Mouse (Mus musculus): ENCODE data around the gene Mblac2. TPM values are rescaled to one million over a fixed set of nuclear protein-coding genes. Genes with fewer than 3 reads are reported as not detected.

Gene Mblac2
- total and polyA plus RNA-seq, 3 experiments = 0.62 to 7.8 (median 6.1) TPM

DNA sequence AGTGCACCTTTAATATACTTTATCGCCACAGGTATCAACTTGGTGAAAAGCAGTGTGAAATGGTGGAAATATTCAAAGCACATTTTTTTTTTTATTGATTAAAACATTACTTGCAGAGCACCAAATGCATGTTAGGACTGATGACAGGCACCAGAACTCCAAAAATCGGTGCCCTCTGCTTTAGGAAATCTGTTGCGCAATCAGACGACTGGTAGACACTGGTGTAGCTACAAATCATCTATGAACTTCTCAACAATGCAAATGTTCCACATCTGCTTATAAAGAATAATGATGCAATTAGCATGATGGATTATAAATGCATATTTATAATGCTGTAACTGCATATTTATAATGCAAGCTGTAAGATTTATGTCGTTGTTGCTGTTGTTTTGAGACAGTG, 53.0 kb downstream of the Mblac2 start:
- Histone ChIP-seq H3K4me3 (ENCODE audit: low read depth, low read length) (no peak overlapping the region), H3K27me3 (ENCODE audit: insufficient read depth, low read length) (peaks cover 8% of the 10 kb centered on the region), H3K36me3 (replicated peaks) (no peaks in the 10 kb centered on the region), H3K9me3 (replicated peaks) (no peaks in the 10 kb centered on the region; the same call in 1 of the 2 replicates), H3K4me1 (ENCODE audit: insufficient read depth, low read depth, low read length) (peaks cover 17% of the 10 kb centered on the region)
- ATAC-seq (ENCODE audit: extremely low read depth, insufficient number of reproducible peaks, low FRiP score, poor library complexity, severe bottlenecking) (no peak), DNase-seq (ENCODE audit: low spot score) (no peak)
- TF ChIP-seq TAL1 (conservative IDR thresholded peaks at IDR 0.05; ENCODE audit: low read depth, low read length) = no peak
- no peak for TF ChIP-seq CTCF (IDR thresholded peaks at IDR 0.05; ENCODE audit: low read depth, low read length)
- no peak for TF ChIP-seq POLR2AphosphoS5 (IDR thresholded peaks at IDR 0.05; ENCODE audit: insufficient replicate concordance, low read depth, low read length)
- TF ChIP-seq GATA1 (IDR thresholded peaks at IDR 0.05; ENCODE audit: borderline replicate concordance, low read length) = no peak
- TF ChIP-seq GATA2 (IDR thresholded peaks at IDR 0.05; ENCODE audit: borderline replicate concordance, low read depth, low read length) = no peak

DNA sequence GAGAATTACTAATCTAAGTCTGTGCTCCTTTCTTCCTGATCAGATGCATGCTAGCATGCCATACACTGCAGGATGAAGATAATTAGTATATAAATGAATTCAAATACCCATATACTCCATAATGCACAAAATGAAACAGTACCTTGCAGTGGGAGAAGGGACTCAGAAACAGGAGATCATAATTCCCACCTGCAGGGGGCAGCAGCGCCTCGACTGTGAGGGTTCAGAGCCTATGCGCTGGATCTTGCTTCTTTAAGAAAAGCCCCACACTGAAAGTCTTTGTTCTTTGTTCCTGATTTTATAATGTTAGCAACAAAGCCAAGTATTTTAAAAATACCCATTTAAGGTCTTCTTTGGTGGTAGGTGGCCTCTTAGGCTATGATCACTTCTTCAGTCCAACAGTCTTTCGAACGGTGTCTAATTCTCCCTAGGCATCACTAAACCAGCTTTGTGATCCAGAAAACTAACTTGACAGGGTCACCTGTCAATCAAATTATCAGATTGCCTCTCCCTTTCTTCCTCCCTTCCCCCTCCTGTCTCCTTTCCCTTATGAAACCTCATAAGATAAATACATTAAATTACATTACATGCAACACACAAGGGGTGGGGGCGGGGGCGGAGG, 56.0 kb downstream of the Mblac2 start:
- Histone ChIP-seq H3K4me1 (ENCODE audit: insufficient read depth, low read depth, low read length) (peaks cover 8% of the 10 kb centered on the region; the same call in 1 of the 2 replicates), H3K36me3 (replicated peaks) (no peaks in the 10 kb centered on the region), H3K9me3 (replicated peaks) (no peaks in the 10 kb centered on the region; the same call in 1 of the 2 replicates), H3K27me3 (ENCODE audit: insufficient read depth, low read length) (peaks cover 13% of the 10 kb centered on the region), H3K4me3 (ENCODE audit: low read depth, low read length) (no peak overlapping the region)
- TF ChIP-seq TAL1 (conservative IDR thresholded peaks at IDR 0.05; ENCODE audit: low read depth, low read length) (no peak), GATA1 (IDR thresholded peaks at IDR 0.05; ENCODE audit: borderline replicate concordance, low read length) (no peak), POLR2AphosphoS5 (IDR thresholded peaks at IDR 0.05; ENCODE audit: insufficient replicate concordance, low read depth, low read length) (no peak), GATA2 (IDR thresholded peaks at IDR 0.05; ENCODE audit: borderline replicate concordance, low read depth, low read length) (no peak), CTCF (IDR thresholded peaks at IDR 0.05; ENCODE audit: low read depth, low read length) (no peak)
- DNase-seq (ENCODE audit: low spot score) (no peak), ATAC-seq (ENCODE audit: extremely low read depth, insufficient number of reproducible peaks, low FRiP score, poor library complexity, severe bottlenecking) (peak; percentile 59; the same call in 1 of the 2 replicates)

GRCm38 (mm10) chr13:81776217-81776616, 65.1 kb downstream of the Mblac2 start:
- H3K27me3 ChIP-seq (ENCODE audit: insufficient read depth, low read length) = peaks cover 4% of the 10 kb centered on the region
- ATAC-seq (ENCODE audit: extremely low read depth, insufficient number of reproducible peaks, low FRiP score, poor library complexity, severe bottlenecking) (no peak), DNase-seq (ENCODE audit: low spot score) (no peak)

GRCm38 (mm10) chr13:81782475-81782874, 71.3 kb downstream of the Mblac2 start:
- Histone ChIP-seq H3K36me3 (replicated peaks) (peaks cover 16% of the 10 kb centered on the region), H3K27me3 (ENCODE audit: insufficient read depth, low read length) (no peaks in the 10 kb centered on the region), H3K9me3 (replicated peaks) (no peaks in the 10 kb centered on the region), H3K4me3 (ENCODE audit: low read depth, low read length) (peak overlapping the region; percentile 83), H3K4me1 (ENCODE audit: insufficient read depth, low read depth, low read length) (peaks cover 29% of the 10 kb centered on the region)
- DNase-seq (ENCODE audit: low spot score) (no peak), ATAC-seq (ENCODE audit: extremely low read depth, insufficient number of reproducible peaks, low FRiP score, poor library complexity, severe bottlenecking) (no peak)
- TF ChIP-seq POLR2AphosphoS5 (IDR thresholded peaks at IDR 0.05; ENCODE audit: insufficient replicate concordance, low read depth, low read length) (no peak), CTCF (IDR thresholded peaks at IDR 0.05; ENCODE audit: low read depth, low read length) (no peak), GATA2 (IDR thresholded peaks at IDR 0.05; ENCODE audit: borderline replicate concordance, low read depth, low read length) (no peak), GATA1 (IDR thresholded peaks at IDR 0.05; ENCODE audit: borderline replicate concordance, low read length) (no peak)

More at GRCm38 (mm10) chr13:81776217-81776616, 65.1 kb downstream of the Mblac2 start:
- Histone ChIP-seq H3K9me3 (replicated peaks) (no peaks in the 10 kb centered on the region), H3K4me3 (ENCODE audit: low read depth, low read length) (no peak overlapping the region), H3K4me1 (ENCODE audit: insufficient read depth, low read depth, low read length) (peaks cover 2% of the 10 kb centered on the region; the same call in 1 of the 2 replicates), H3K36me3 (replicated peaks) (no peaks in the 10 kb centered on the region)
- TF ChIP-seq CTCF (IDR thresholded peaks at IDR 0.05; ENCODE audit: low read depth, low read length) = no peak
- no peak for TF ChIP-seq GATA1 (IDR thresholded peaks at IDR 0.05; ENCODE audit: borderline replicate concordance, low read length)
- no peak for TF ChIP-seq TAL1 (conservative IDR thresholded peaks at IDR 0.05; ENCODE audit: low read depth, low read length)
- TF ChIP-seq GATA2 (IDR thresholded peaks at IDR 0.05; ENCODE audit: borderline replicate concordance, low read depth, low read length) = no peak
- TF ChIP-seq POLR2AphosphoS5 (IDR thresholded peaks at IDR 0.05; ENCODE audit: insufficient replicate concordance, low read depth, low read length) = no peak

DNA sequence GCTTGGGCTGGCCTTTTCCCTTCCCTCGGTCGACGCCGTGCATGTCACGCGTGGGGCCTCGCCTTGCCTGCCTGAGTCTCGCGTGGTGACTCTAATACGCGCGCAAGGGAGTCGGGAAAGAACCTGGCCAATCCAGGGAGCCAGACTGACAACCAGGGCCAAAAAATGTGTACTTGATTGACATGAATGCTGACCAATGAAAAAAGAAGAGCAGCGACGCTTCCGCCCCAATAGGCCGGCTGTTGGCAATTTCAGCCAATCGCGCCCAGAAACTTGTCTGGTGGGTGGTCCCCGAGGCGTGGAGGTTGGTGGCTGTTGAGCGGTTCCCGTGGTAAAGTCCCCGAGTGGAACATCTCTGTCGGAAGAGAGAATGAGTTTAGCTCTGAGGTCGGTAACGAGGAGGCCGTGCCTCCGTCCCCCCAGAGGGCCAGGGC, 71.8 kb downstream of the Mblac2 start, which contains the start of gene Cetn3:
Gene Cetn3 (plus strand): TSS at position 107 of the 434 bp plus-strand sequence.
- Histone ChIP-seq H3K36me3 (replicated peaks) (peaks cover 21% of the 10 kb centered on the region), H3K4me3 (ENCODE audit: low read depth, low read length) (peak within 1 kb of the TSS; percentile 83), H3K9me3 (replicated peaks) (no peaks in the 10 kb centered on the region), H3K4me1 (ENCODE audit: insufficient read depth, low read depth, low read length) (peaks cover 29% of the 10 kb centered on the region), H3K27me3 (ENCODE audit: insufficient read depth, low read length) (no peaks in the 10 kb centered on the region)
- TF ChIP-seq TAL1 (conservative IDR thresholded peaks at IDR 0.05; ENCODE audit: low read depth, low read length) = no peak
- no peak for TF ChIP-seq GATA2 (IDR thresholded peaks at IDR 0.05; ENCODE audit: borderline replicate concordance, low read depth, low read length)
- TF ChIP-seq POLR2AphosphoS5 (IDR thresholded peaks at IDR 0.05; ENCODE audit: insufficient replicate concordance, low read depth, low read length) = no peak
- no peak for TF ChIP-seq CTCF (IDR thresholded peaks at IDR 0.05; ENCODE audit: low read depth, low read length)
- DNase-seq (ENCODE audit: low spot score) (peak; percentile 85), ATAC-seq (ENCODE audit: extremely low read depth, insufficient number of reproducible peaks, low FRiP score, poor library complexity, severe bottlenecking) (peak; percentile 79)

GRCm38 (mm10) chr13:81783405-81784342, 72.5 kb downstream of the Mblac2 start:
- no peaks in the 10 kb centered on the region for H3K9me3 ChIP-seq (replicated peaks)
- DNase-seq (ENCODE audit: low spot score) = peak; percentile 95

More at GRCm38 (mm10) chr13:81783405-81784342, 72.5 kb downstream of the Mblac2 start:
- Histone ChIP-seq H3K4me1 (ENCODE audit: insufficient read depth, low read depth, low read length) (peaks cover 31% of the 10 kb centered on the region), H3K36me3 (replicated peaks) (peaks cover 28% of the 10 kb centered on the region), H3K4me3 (ENCODE audit: low read depth, low read length) (peak overlapping the region; percentile 83), H3K27me3 (ENCODE audit: insufficient read depth, low read length) (no peaks in the 10 kb centered on the region)
- TF ChIP-seq POLR2AphosphoS5 (IDR thresholded peaks at IDR 0.05; ENCODE audit: insufficient replicate concordance, low read depth, low read length) (no peak), TAL1 (conservative IDR thresholded peaks at IDR 0.05; ENCODE audit: low read depth, low read length) (no peak), GATA1 (IDR thresholded peaks at IDR 0.05; ENCODE audit: borderline replicate concordance, low read length) (no peak), CTCF (IDR thresholded peaks at IDR 0.05; ENCODE audit: low read depth, low read length) (no peak), GATA2 (IDR thresholded peaks at IDR 0.05; ENCODE audit: borderline replicate concordance, low read depth, low read length) (no peak)
- peak; percentile 74 for ATAC-seq (ENCODE audit: extremely low read depth, insufficient number of reproducible peaks, low FRiP score, poor library complexity, severe bottlenecking)
